Mouse (Mus musculus) lung, adult 18-20 months (tissue): Measurements from ENCODE around the gene Ppip5k1.
"Not testable (repeated sequence)": the region's sequence is repeated elsewhere in the genome, so short reads cannot be mapped to it uniquely, and the experiment has no call there.

Experiments used
- DNase-seq, 2 experiments: peaks; one replicate each; pipeline ENCODE4 v3.0.0; 2022; ENCODE audit warnings: mixed read lengths in 2 of 2

Ppip5k1 gene

GRCm38 (mm10) chr2:121354820-121355592 is at the start of gene Ppip5k1:
TSS of gene Ppip5k1 (minus strand) at chr2:121355396.
- peak; percentile 97 for DNase-seq

- no peak for DNase-seq
Observed at GRCm38 (mm10) chr2:121403296-121403695, 48.1 kb upstream of the Ppip5k1 start.

- peak; percentile 63 to 75 for DNase-seq
Observed at GRCm38 (mm10) chr2:121396624-121397023, 41.4 kb upstream of the Ppip5k1 start.

GRCm38 (mm10) chr2:121386961-121387575 is 31.9 kb upstream of the Ppip5k1 start, which contains the start of gene Strc:
TSS of gene Strc (minus strand) at chr2:121387168.
- DNase-seq: not testable (repeated sequence)

GRCm38 (mm10) chr2:121374766-121375165 is 19.6 kb upstream of the Ppip5k1 start:
- DNase-seq: no peak

- DNase-seq: no peak
Observed at GRCm38 (mm10) chr2:121372266-121372665, 17.1 kb upstream of the Ppip5k1 start.

- no peak for DNase-seq
Observed at GRCm38 (mm10) chr2:121370921-121371320, 15.7 kb upstream of the Ppip5k1 start.

- peak in 1 of 2 experiments; percentile 2 for DNase-seq
Observed at GRCm38 (mm10) chr2:121368831-121369230, 13.6 kb upstream of the Ppip5k1 start.

GRCm38 (mm10) chr2:121363656-121364055 is 8.5 kb upstream of the Ppip5k1 start:
- DNase-seq: no peak

- no peak for DNase-seq
Observed at GRCm38 (mm10) chr2:121359461-121359860, 4.3 kb upstream of the Ppip5k1 start.

- DNase-seq: peak; percentile 79 to 84
Observed at GRCm38 (mm10) chr2:121358381-121358780, 3.2 kb upstream of the Ppip5k1 start.

- DNase-seq: no peak
Observed at GRCm38 (mm10) chr2:121357961-121358360, 2.8 kb upstream of the Ppip5k1 start.

GRCm38 (mm10) chr2:121357494-121357893 is 2.3 kb upstream of the Ppip5k1 start, which contains the start of gene Ckmt1:
TSS of gene Ckmt1 (plus strand) at chr2:121357714.
- DNase-seq: peak; percentile 14 to 52

- no peak for DNase-seq
Observed at GRCm38 (mm10) chr2:121354378-121354777, 818 bp downstream of the Ppip5k1 start.

- peak in 1 of 2 experiments; percentile 23 for DNase-seq
Observed at GRCm38 (mm10) chr2:121353156-121353555, 2.0 kb downstream of the Ppip5k1 start.

- no peak for DNase-seq
Observed at GRCm38 (mm10) chr2:121339057-121339456, 16.1 kb downstream of the Ppip5k1 start.

GRCm38 (mm10) chr2:121329492-121329891 is 25.7 kb downstream of the Ppip5k1 start:
- DNase-seq: no peak

- DNase-seq: no peak
Observed at GRCm38 (mm10) chr2:121323693-121324470, 31.3 kb downstream of the Ppip5k1 start.

- no peak for DNase-seq
Observed at GRCm38 (mm10) chr2:121323041-121323440, 32.2 kb downstream of the Ppip5k1 start.

- no peak for DNase-seq
Observed at GRCm38 (mm10) chr2:121316278-121316677, 38.9 kb downstream of the Ppip5k1 start.

- peak; percentile 32 to 38 for DNase-seq
Observed at GRCm38 (mm10) chr2:121308997-121309416, 46.2 kb downstream of the Ppip5k1 start.

GRCm38 (mm10) chr2:121300036-121300435 is 55.2 kb downstream of the Ppip5k1 start:
- no peak for DNase-seq

- no peak for DNase-seq
Observed at GRCm38 (mm10) chr2:121299471-121299870, 55.7 kb downstream of the Ppip5k1 start.
